Mouse (Mus musculus) MEL (cell line): ENCODE data around the gene C77080. TPM values are rescaled to one million over a fixed set of nuclear protein-coding genes. Genes with fewer than 3 reads are reported as not detected.

Experiments used
- DNase-seq: peaks from one replicate; pipeline ENCODE4 v3.0.0; 2011; ENCODE audit warnings: low read depth, low spot score
- H3K27ac ChIP-seq: 2 replicates; pipeline ENCODE4 v1.5.1; 2012; ENCODE audit warnings: low read depth, mild to moderate bottlenecking, control low read depth, low read length, moderate library complexity; ENCODE audit not compliant: control insufficient read depth
- H3K27me3 ChIP-seq, 2 experiments: fragments of 150-350 bp in 1 of 2; sonication (generic) in 1 of 2; 2 replicates each; pipeline ENCODE4 v1.6.1; 2012; ENCODE audit warnings: low read length in 2 of 2, mild to moderate bottlenecking in 2 of 2, improper control_type of control experiment in 1 of 2, moderate library complexity in 1 of 2; ENCODE audit not compliant: insufficient read depth in 2 of 2, control insufficient read depth in 1 of 2
- H3K36me3 ChIP-seq, 2 experiments: 2 replicates each; pipeline ENCODE4 v1.6.1; 2012 to 2014; ENCODE audit warnings: low read length in 2 of 2, improper control_type of control experiment in 1 of 2, inconsistent platforms in 1 of 2, mild to moderate bottlenecking in 1 of 2; ENCODE audit not compliant: insufficient read depth in 2 of 2, control insufficient read depth in 1 of 2
- H3K4me1 ChIP-seq, 2 experiments: fragments of 150-350 bp in 1 of 2; sonication (generic) in 1 of 2; 2 replicates each; pipeline ENCODE4 v1.6.1; 2012; ENCODE audit warnings: low read length in 2 of 2, improper control_type of control experiment in 1 of 2, mild to moderate bottlenecking in 1 of 2; ENCODE audit not compliant: insufficient read depth in 2 of 2, control insufficient read depth in 1 of 2
- H3K4me3 ChIP-seq, 2 experiments: fragments of 150-350 bp in 1 of 2; sonication (generic) in 1 of 2; 2 replicates each; pipeline ENCODE4 v1.5.1; 2012; ENCODE audit warnings: low read depth in 2 of 2, low read length in 2 of 2, mild to moderate bottlenecking in 2 of 2, moderate library complexity in 2 of 2, control low read depth in 1 of 2, improper control_type of control experiment in 1 of 2; ENCODE audit not compliant: control insufficient read depth in 1 of 2, insufficient read depth in 1 of 2
- H3K79me2 ChIP-seq: 2 replicates; pipeline ENCODE4 v1.6.1; 2012; ENCODE audit warnings: mild to moderate bottlenecking, low read length, moderate library complexity; ENCODE audit not compliant: control insufficient read depth, poor library complexity, insufficient read depth
- H3K9ac ChIP-seq: 2 replicates; pipeline ENCODE4 v1.6.1; 2012; ENCODE audit warnings: low read depth, mild to moderate bottlenecking, control low read depth, low read length, moderate library complexity; ENCODE audit not compliant: control insufficient read depth, poor library complexity, severe bottlenecking
- H3K9me3 ChIP-seq: fragments of 150-350 bp; sonication (generic); replicated peaks from 2 replicates; pipeline ENCODE4 v1.6.1; 2012; ENCODE audit warnings: mild to moderate bottlenecking, low read length, improper control_type of control experiment, moderate library complexity; ENCODE audit not compliant: insufficient read depth
- BHLHE40 ChIP-seq: IDR thresholded peaks from 2 replicates; pipeline ENCODE4 v1.6.1; 2012; ENCODE audit warnings: low read depth, mild to moderate bottlenecking, inconsistent platforms, low read length, improper control_type of control experiment, borderline replicate concordance
- CHD1 ChIP-seq: IDR thresholded peaks from 2 replicates; pipeline ENCODE4 v1.6.1; 2012; ENCODE audit warnings: low read depth, mild to moderate bottlenecking, inconsistent platforms, low read length, improper control_type of control experiment
- CHD2 ChIP-seq: IDR thresholded peaks from 2 replicates; pipeline ENCODE4 v1.6.1; 2011; ENCODE audit warnings: low read length, improper control_type of control experiment
- CTCF ChIP-seq, 3 experiments: IDR thresholded peaks in 2 of 3; conservative IDR thresholded peaks in 1 of 3; 2 replicates each; pipeline ENCODE4 v1.5.1; 2011 to 2012; ENCODE audit warnings: low read length in 3 of 3, low read depth in 2 of 3, mild to moderate bottlenecking in 2 of 3, improper control_type of control experiment in 1 of 3, inconsistent platforms in 1 of 3, mixed read lengths in 1 of 3, moderate library complexity in 1 of 3; ENCODE audit not compliant: control insufficient read depth in 1 of 3, insufficient read depth in 1 of 3, poor library complexity in 1 of 3, severe bottlenecking in 1 of 3
- GABPA ChIP-seq: IDR thresholded peaks from 2 replicates; pipeline ENCODE4 v1.6.1; 2012; ENCODE audit warnings: low read depth, mild to moderate bottlenecking, inconsistent platforms, low read length, improper control_type of control experiment, moderate library complexity
- JUND ChIP-seq: IDR thresholded peaks from 2 replicates; pipeline ENCODE4 v1.6.1; 2011; ENCODE audit warnings: low read depth, mild to moderate bottlenecking, improper control_type of control experiment, low read length
- KAT2A ChIP-seq: conservative IDR thresholded peaks from 2 replicates; pipeline ENCODE4 v1.6.1; 2012; ENCODE audit warnings: low read depth, low read length, improper control_type of control experiment, inconsistent platforms
- MAFK ChIP-seq: IDR thresholded peaks from 2 replicates; pipeline ENCODE4 v1.6.1; 2011; ENCODE audit warnings: low read depth, mild to moderate bottlenecking, low read length, improper control_type of control experiment, borderline replicate concordance
- MEF2A ChIP-seq: IDR thresholded peaks from 2 replicates; pipeline ENCODE4 v1.6.1; 2014; ENCODE audit warnings: low read depth, mild to moderate bottlenecking, inconsistent platforms, low read length, improper control_type of control experiment; ENCODE audit not compliant: poor library complexity, insufficient replicate concordance, severe bottlenecking; ENCODE audit errors: extremely low read depth
- MXI1 ChIP-seq: IDR thresholded peaks from 2 replicates; pipeline ENCODE4 v1.6.1; 2011; ENCODE audit warnings: mild to moderate bottlenecking, low read depth, low read length, improper control_type of control experiment
- MYC ChIP-seq: IDR thresholded peaks from 2 replicates; pipeline ENCODE4 v1.6.1; 2011; ENCODE audit warnings: low read depth, mild to moderate bottlenecking, low read length, improper control_type of control experiment, moderate library complexity
- NELFE ChIP-seq: IDR thresholded peaks from 2 replicates; pipeline ENCODE4 v1.6.1; 2011; ENCODE audit warnings: low read depth, low read length, improper control_type of control experiment
- POLR2AphosphoS2 ChIP-seq: IDR thresholded peaks from 2 replicates; pipeline ENCODE4 v1.6.1; 2011; ENCODE audit warnings: low read length, improper control_type of control experiment
- RAD21 ChIP-seq: IDR thresholded peaks from 2 replicates; pipeline ENCODE4 v1.6.1; 2011; ENCODE audit warnings: mild to moderate bottlenecking, low read depth, low read length, improper control_type of control experiment
- SIN3A ChIP-seq: IDR thresholded peaks from 2 replicates; pipeline ENCODE4 v1.6.1; 2012; ENCODE audit warnings: low read length, improper control_type of control experiment, inconsistent platforms
- USF1 ChIP-seq: IDR thresholded peaks from 2 replicates; pipeline ENCODE4 v1.6.1; 2014; ENCODE audit warnings: low read depth, mild to moderate bottlenecking, inconsistent platforms, low read length, improper control_type of control experiment, moderate library complexity
- polyA plus RNA-seq, 2 experiments: library from polyadenylated mRNA; stranded (reverse) in 1 of 2; unstranded in 1 of 2; fragments of >175 nt in 1 of 2; fragments of >200 nt in 1 of 2; gene quantifications; 2 replicates each; pipeline versions ENCODE4 v1.2.1 to v1.2.4; 2012; ENCODE audit warnings: low replicate concordance in 2 of 2, low read depth in 1 of 2; ENCODE audit not compliant: insufficient read length in 2 of 2, insufficient read depth in 1 of 2, missing spikeins in 1 of 2
- total RNA-seq: library from RNA; depleted of rRNA; stranded (reverse); fragments of 300-350 nt; gene quantifications from 2 replicates; pipeline ENCODE4 v1.2.3, GENCODE M21; 2012

C77080 gene
- total and polyA plus RNA-seq, 3 experiments, result 0.92 to 6.9 TPM; not detected in 1

GRCm38 (mm10) chr4:129239075-129239474 is 22.1 kb downstream of the C77080 start:
- Histone ChIP-seq H3K9ac (peak overlapping the region; percentile 40), H3K79me2 (no peaks in the 10 kb centered on the region), H3K4me1 (peaks cover 16 to 26% of the 10 kb centered on the region in 2 experiments), H3K27ac (no peak overlapping the region), H3K9me3 (no peaks in the 10 kb centered on the region), H3K27me3 (no peaks in the 10 kb centered on the region), H3K4me3 (peak overlapping the region; percentile 31 to 51; a peak in 3 of 4 replicates), H3K36me3 (peaks cover 0 to 23% of the 10 kb centered on the region in 2 experiments; a peak in 2 of 4 replicates)
- peak; percentile 70 for DNase-seq
- TF ChIP-seq NELFE (no peak; the same call in 1 of the 2 replicates), SIN3A (no peak), CTCF (IDR thresholded peaks at IDR 0.05 in 2 of 3, conservative IDR thresholded peaks at IDR 0.05 in 1 of 3; ENCODE audit: control insufficient read depth in 1 of 3, insufficient read depth in 1 of 3, low read depth in 2 of 3, low read length in 3 of 3, poor library complexity in 1 of 3, severe bottlenecking in 1 of 3) (no peak), JUND (no peak), MYC (no peak), MEF2A (no peak), BHLHE40 (no peak), CHD1 (no peak), MAFK (no peak), POLR2AphosphoS2 (no peak), MXI1 (no peak), GABPA (no peak), RAD21 (no peak)

GRCm38 (mm10) chr4:129238579-129239016 is 22.6 kb downstream of the C77080 start:
- Histone ChIP-seq H3K9ac (peak overlapping the region; percentile 40; the same call in 1 of the 2 replicates), H3K36me3 (peaks cover 0 to 25% of the 10 kb centered on the region in 2 experiments; a peak in 2 of 4 replicates), H3K9me3 (no peaks in the 10 kb centered on the region), H3K27ac (no peak overlapping the region), H3K27me3 (no peaks in the 10 kb centered on the region)
- TF ChIP-seq CHD2, result no peak
- no peak for TF ChIP-seq JUND
- TF ChIP-seq KAT2A, result no peak
- TF ChIP-seq USF1, result no peak
- no peak for TF ChIP-seq RAD21
- TF ChIP-seq, all 39 proteins: peak for 0
- Histone ChIP-seq H3K79me2 (no peaks in the 10 kb centered on the region), H3K4me3 (peak overlapping the region; percentile 25 to 49; a peak in 1 of 4 replicates), H3K4me1 (peaks cover 16 to 28% of the 10 kb centered on the region in 2 experiments)
- no peak for DNase-seq
